Mouse (Mus musculus) lung, postnatal 0 days (tissue): ENCODE data around the gene Sh3pxd2a.

Source experiments
- CTCF ChIP-seq: IDR thresholded peaks from 2 replicates; pipeline ENCODE4 v1.5.1; 2016; ENCODE audit warnings: antibody characterized with exemption, mild to moderate bottlenecking
- EP300 ChIP-seq: IDR thresholded peaks from 2 replicates; pipeline ENCODE4 v1.6.1; 2016; ENCODE audit warnings: antibody characterized with exemption, mild to moderate bottlenecking, control low read depth

- TF ChIP-seq CTCF (peak; percentile 66), EP300 (no peak)
These were observed 24.0 kb upstream of the Sh3pxd2a start for GRCm38 (mm10) chr19:47488250-47488649.
